Mouse (Mus musculus): ENCODE measurements around the gene Fmn2.

The Fmn2 gene

GRCm38 (mm10) chr1:174659459-174660223 is 158.0 kb downstream of the Fmn2 start:
- DNase-seq (ENCODE audit: low spot score), result no peak

GRCm38 (mm10) chr1:174665116-174665515 is 163.5 kb downstream of the Fmn2 start:
- no peak for DNase-seq (ENCODE audit: low spot score)

- no peak for DNase-seq (ENCODE audit: low spot score)
Measured at GRCm38 (mm10) chr1:174669132-174669531, 167.5 kb downstream of the Fmn2 start.

- DNase-seq (ENCODE audit: low spot score), result no peak
Measured at GRCm38 (mm10) chr1:174670846-174671245, 169.2 kb downstream of the Fmn2 start.

GRCm38 (mm10) chr1:174674586-174674985 is 173.0 kb downstream of the Fmn2 start:
- no peak for DNase-seq (ENCODE audit: low spot score)

- no peak for DNase-seq (ENCODE audit: low spot score)
Measured at GRCm38 (mm10) chr1:174675316-174675715, 173.7 kb downstream of the Fmn2 start.

GRCm38 (mm10) chr1:174676187-174676586 is 174.6 kb downstream of the Fmn2 start:
- DNase-seq (ENCODE audit: low spot score), result no peak

- no peak for DNase-seq (ENCODE audit: low spot score)
Measured at GRCm38 (mm10) chr1:174677211-174677610, 175.6 kb downstream of the Fmn2 start.

GRCm38 (mm10) chr1:174689301-174689700 is 187.7 kb downstream of the Fmn2 start:
- no peak for DNase-seq (ENCODE audit: low spot score)

GRCm38 (mm10) chr1:174700871-174701270 is 199.2 kb downstream of the Fmn2 start:
- DNase-seq (ENCODE audit: low spot score), result no peak

- DNase-seq (ENCODE audit: low spot score), result no peak
Measured at GRCm38 (mm10) chr1:174701835-174702234, 200.2 kb downstream of the Fmn2 start.

- no peak for DNase-seq (ENCODE audit: low spot score)
Measured at GRCm38 (mm10) chr1:174703909-174704308, 202.3 kb downstream of the Fmn2 start.

- DNase-seq (ENCODE audit: low spot score), result no peak
Measured at GRCm38 (mm10) chr1:174719729-174720458, 218.3 kb downstream of the Fmn2 start.

GRCm38 (mm10) chr1:174728771-174729170 is 227.1 kb downstream of the Fmn2 start:
- no peak for DNase-seq (ENCODE audit: low spot score)

GRCm38 (mm10) chr1:174732715-174733114 is 231.1 kb downstream of the Fmn2 start:
- no peak for DNase-seq (ENCODE audit: low spot score)

- no peak for DNase-seq (ENCODE audit: low spot score)
Measured at GRCm38 (mm10) chr1:174738958-174739357, 237.3 kb downstream of the Fmn2 start.

- no peak for DNase-seq (ENCODE audit: low spot score)
Measured at GRCm38 (mm10) chr1:174742667-174743066, 241.0 kb downstream of the Fmn2 start.

- DNase-seq (ENCODE audit: low spot score), result no peak
Measured at GRCm38 (mm10) chr1:174748520-174748919, 246.9 kb downstream of the Fmn2 start.

- DNase-seq (ENCODE audit: low spot score), result no peak
Measured at GRCm38 (mm10) chr1:174750893-174751461, 249.4 kb downstream of the Fmn2 start.

- no peak for DNase-seq (ENCODE audit: low spot score)
Measured at GRCm38 (mm10) chr1:174759354-174759753, 257.7 kb downstream of the Fmn2 start.

- DNase-seq (ENCODE audit: low spot score), result no peak
Measured at GRCm38 (mm10) chr1:174765757-174766156, 264.1 kb downstream of the Fmn2 start.

GRCm38 (mm10) chr1:174766852-174767251 is 265.2 kb downstream of the Fmn2 start:
- DNase-seq (ENCODE audit: low spot score), result no peak

GRCm38 (mm10) chr1:174771871-174772281 is 270.3 kb downstream of the Fmn2 start:
- DNase-seq (ENCODE audit: low spot score), result no peak

Measured in left cerebral cortex, adult 11 months (tissue).